Mouse (Mus musculus): Measurements from ENCODE around the gene Slc7a15. TPM values are rescaled to one million over a fixed set of nuclear protein-coding genes. Genes with fewer than 3 reads are reported as not detected.

Gene Slc7a15
- polyA plus RNA-seq, 1 experiment from 2014 or later = not detected

DNA sequence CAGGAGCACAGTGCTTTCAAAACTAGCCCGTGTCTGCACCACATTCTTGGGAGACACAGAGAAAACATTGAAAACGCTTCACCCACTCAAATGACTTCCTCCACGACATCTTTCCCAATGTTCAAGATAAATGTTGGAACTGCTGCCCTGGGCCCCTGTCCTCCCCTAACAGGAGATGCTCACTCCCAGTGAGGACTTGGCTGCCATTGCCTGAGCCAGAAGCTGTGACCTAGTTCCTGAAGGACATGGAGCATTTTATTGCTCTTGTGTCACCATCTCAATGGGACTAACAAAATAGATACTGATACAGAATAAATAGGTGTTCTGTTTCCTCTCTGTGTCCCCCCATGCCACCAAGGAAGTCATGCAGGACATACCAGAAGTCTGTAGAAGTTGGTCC is 104.2 kb downstream of the Slc7a15 start:
- WGBS (ENCODE audit: missing documents) = 86% methylated on average over 3 of the region's 3 CpGs
- peaks cover 24% of the 10 kb centered on the region for H3K79me2 ChIP-seq (ENCODE audit: inconsistent target)
- H3K36me3 ChIP-seq (ENCODE audit: inconsistent target) = no peaks in the 10 kb centered on the region
- H3K4me3 ChIP-seq (ENCODE audit: inconsistent target) = no peak overlapping the region
- no peak overlapping the region for H3K27ac ChIP-seq

DNA sequence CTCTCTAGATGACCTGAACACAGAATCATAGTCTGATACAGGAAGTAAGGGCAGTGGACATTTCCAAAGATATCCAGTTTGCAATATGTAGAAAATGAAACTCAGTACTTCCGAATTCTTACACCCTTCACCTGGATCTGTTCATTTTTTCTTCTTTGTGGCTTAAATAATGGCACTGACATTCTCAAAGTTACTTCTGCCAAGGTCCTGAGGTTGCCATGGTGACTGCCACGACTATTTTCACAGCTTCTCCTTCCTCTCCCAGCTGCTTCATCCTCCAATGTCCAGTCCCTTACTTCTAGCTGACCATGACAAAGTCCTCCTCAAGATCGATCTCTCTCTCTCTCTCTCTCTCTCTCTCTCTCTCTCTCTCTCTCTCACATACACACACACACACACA is 105.5 kb downstream of the Slc7a15 start:
- H3K27ac ChIP-seq = no peak overlapping the region
- peaks cover 14% of the 10 kb centered on the region for H3K79me2 ChIP-seq (ENCODE audit: inconsistent target)
- WGBS (ENCODE audit: missing documents) = 43% methylated on average over 3 of the region's 3 CpGs
- no peak overlapping the region for H3K4me3 ChIP-seq (ENCODE audit: inconsistent target)
- no peaks in the 10 kb centered on the region for H3K36me3 ChIP-seq (ENCODE audit: inconsistent target)

DNA sequence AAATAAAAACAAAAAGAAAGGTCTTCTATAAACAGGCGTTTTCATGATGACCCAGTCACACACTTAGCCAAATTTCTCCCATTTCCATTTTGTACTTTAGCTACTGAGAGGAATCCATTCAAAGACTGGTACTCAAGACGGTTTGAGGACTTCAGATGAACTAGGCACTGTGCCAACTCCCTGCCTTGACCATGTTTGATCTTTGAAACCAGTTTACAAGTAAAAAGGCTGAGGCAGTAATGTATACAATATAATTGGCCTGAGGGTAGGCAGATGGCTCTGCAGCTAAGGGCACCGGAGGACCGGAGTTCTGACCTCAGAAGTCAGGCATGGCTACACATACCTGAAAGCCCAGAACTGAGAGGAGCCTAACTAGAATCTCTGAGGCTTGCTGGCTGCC is 109.8 kb downstream of the Slc7a15 start:
- H3K79me2 ChIP-seq (ENCODE audit: inconsistent target) = no peaks in the 10 kb centered on the region
- H3K27ac ChIP-seq = no peak overlapping the region
- H3K4me3 ChIP-seq (ENCODE audit: inconsistent target) = no peak overlapping the region
- H3K36me3 ChIP-seq (ENCODE audit: inconsistent target) = no peaks in the 10 kb centered on the region
- 95% methylated on average over 4 of the region's 4 CpGs for WGBS (ENCODE audit: missing documents)

DNA sequence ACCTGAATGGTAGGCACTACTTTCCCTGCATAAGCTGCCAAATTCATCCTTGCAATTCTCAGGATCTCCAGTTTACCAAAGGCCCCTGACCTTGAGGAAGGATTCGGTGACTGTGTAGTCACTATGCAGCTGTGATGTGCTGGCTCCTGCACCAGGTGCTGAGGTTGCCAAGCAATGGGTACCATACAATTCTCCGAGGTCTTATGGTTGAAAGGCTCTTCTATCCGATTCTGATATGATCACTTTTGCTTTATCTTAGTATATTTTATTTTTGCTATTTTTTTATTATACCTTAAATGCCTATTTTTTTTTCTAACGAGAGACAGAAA is 110.2 kb downstream of the Slc7a15 start:
- Histone ChIP-seq H3K79me2 (ENCODE audit: inconsistent target) (no peaks in the 10 kb centered on the region), H3K27ac (no peak overlapping the region), H3K36me3 (ENCODE audit: inconsistent target) (no peaks in the 10 kb centered on the region), H3K4me3 (ENCODE audit: inconsistent target) (no peak overlapping the region)
- 80% methylated on average over 4 of the region's 4 CpGs for WGBS (ENCODE audit: missing documents)

DNA sequence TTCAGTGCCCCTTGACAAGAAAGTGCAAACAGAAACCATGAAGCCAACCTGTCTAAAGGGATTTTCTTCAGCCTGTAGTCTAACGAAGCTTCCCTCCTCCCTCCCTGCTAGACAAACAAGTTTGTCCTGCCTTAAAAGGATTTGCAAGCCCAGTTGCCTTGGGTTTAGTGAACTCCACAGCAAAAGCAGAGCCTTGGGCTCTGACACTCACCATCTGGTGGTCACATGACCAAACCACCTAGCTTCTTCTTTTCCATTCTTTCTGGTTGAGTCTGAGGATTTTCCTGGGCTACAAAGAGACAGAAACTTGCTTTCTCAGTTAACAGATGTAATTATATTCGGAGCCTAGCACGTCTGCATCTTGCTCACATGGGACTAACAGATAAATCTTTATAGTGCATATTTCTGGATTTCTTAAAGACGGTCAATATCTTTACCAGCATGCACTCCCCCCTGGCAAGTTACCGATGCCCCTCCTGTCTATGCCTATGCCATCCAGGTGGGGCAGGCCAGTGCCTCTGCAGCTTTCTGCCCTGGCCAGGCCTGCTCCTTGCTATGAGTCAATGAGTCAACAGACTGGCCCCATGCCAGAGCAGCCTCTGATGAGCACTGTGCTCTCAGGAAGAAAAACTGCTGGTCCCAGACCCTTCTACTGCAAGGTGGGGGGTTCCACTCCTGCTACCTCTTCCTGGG is 110.8 kb downstream of the Slc7a15 start:
- H3K4me3 ChIP-seq (ENCODE audit: inconsistent target) = no peak overlapping the region
- no peak overlapping the region for H3K27ac ChIP-seq
- no peaks in the 10 kb centered on the region for H3K36me3 ChIP-seq (ENCODE audit: inconsistent target)
- WGBS (ENCODE audit: missing documents) = 95% methylated on average over 4 of the region's 5 CpGs
- no peaks in the 10 kb centered on the region for H3K79me2 ChIP-seq (ENCODE audit: inconsistent target)

DNA sequence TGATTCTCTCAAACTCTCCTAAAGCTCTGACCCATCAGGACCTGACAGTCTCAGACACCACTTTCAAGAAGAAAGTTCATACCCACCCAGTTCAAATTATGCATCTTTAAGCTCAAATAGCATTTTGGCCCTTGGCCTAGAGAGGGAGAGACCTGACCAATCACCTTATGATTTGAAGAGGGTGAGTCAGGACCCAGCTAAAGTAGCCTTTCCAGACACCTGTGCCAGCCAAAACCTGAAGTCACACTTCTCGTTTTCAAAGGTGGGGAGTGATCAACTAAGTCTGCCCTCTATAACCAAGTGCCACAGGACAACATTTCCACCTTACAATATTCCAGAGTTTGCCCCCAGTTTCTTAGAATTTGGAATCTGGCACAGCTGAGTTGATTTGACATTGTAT is 111.6 kb downstream of the Slc7a15 start:
- Histone ChIP-seq H3K4me3 (ENCODE audit: inconsistent target) (no peak overlapping the region), H3K27ac (no peak overlapping the region)
- WGBS (ENCODE audit: missing documents) = 82% methylated on average over 1 of the region's 1 CpGs

DNA sequence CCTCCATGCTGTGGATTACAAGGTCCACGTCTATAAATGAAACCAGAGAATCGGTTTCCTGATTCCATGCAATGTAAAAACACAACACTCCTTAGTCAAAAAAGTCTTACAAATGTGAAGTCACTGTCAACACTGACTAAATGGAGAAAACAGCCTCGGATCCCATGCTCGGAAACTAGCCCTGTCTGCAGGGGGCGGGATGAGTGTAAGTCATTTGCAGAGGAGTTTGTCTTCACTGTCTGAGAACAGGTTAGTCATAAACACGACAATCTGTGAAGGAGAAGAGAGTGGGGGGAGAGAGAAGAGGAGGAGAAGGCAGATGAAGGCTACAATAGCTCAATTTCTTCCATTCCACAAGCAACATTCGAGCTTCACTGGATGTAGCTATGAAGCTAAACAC is 113.6 kb downstream of the Slc7a15 start:
- no peak overlapping the region for H3K4me3 ChIP-seq (ENCODE audit: inconsistent target)

More for the DNA sequence above, 111.6 kb downstream of the Slc7a15 start:
- no peaks in the 10 kb centered on the region for H3K79me2 ChIP-seq (ENCODE audit: inconsistent target)
- no peaks in the 10 kb centered on the region for H3K36me3 ChIP-seq (ENCODE audit: inconsistent target)

DNA sequence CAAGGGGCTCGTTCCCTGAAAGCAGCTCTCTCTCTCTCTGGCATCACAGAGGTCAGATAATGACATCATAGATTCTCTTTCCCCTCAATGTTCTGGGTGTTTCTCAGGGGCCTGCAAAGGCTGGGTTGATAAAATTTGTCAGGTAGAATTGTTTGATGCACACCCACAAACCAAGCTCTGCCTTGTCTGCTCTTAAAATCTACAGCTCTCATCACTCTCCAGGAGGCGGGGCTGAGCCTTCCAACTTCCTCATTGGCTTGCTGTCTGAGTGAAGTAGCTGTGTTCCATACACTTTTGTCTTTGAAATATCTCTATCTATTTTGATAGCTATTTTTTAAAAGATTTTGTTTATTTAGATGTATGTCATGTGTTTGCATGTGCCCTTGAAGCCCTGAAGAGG is 116.7 kb downstream of the Slc7a15 start:
- Histone ChIP-seq H3K36me3 (ENCODE audit: inconsistent target) (no peaks in the 10 kb centered on the region), H3K79me2 (ENCODE audit: inconsistent target) (no peaks in the 10 kb centered on the region), H3K4me3 (ENCODE audit: inconsistent target) (no peak overlapping the region), H3K27ac (no peak overlapping the region)
- WGBS (ENCODE audit: missing documents) = 59% methylated on average over 2 of the region's 2 CpGs

More for the DNA sequence above, 113.6 kb downstream of the Slc7a15 start:
- 91% methylated on average over 7 of the region's 7 CpGs for WGBS (ENCODE audit: missing documents)
- Histone ChIP-seq H3K36me3 (ENCODE audit: inconsistent target) (no peaks in the 10 kb centered on the region), H3K27ac (no peak overlapping the region), H3K79me2 (ENCODE audit: inconsistent target) (no peaks in the 10 kb centered on the region)

Other genes with a start within 250 kb of the Slc7a15 start
- 52.5 to 182 TPM (median 116 TPM) in 3 replicates for gene Rhob, start 99.1 kb downstream of the Slc7a15 start, polyA plus RNA-seq (2018)
- 61.0 to 80.1 TPM (median 72.2 TPM) in 3 replicates for gene Pum2, start 75.1 kb upstream of the Slc7a15 start, polyA plus RNA-seq (2018)
- gene Sdc1, start 172.3 kb upstream of the Slc7a15 start, polyA plus RNA-seq (2018) = 2.3 to 3.2 TPM (median 3.0 TPM) in 3 replicates